In genomic region chr8:127103256-127103655, GRCm38 (mm10) we compare ENCODE assay signal across 13 mouse cellular contexts.
"Had no signal": no experiment of that assay in that cellular context is flagged by ENCODE, and none has a peak within 500 bp of the region (broad histone marks: within the 10 kb centered on the region; RNA-seq: fewer than 3 reads in every experiment).

No protein-coding gene starts in this region.

- H3K27me3 ChIP-seq: liver, embryonic 13.5 days; lung, embryonic 15.5 days had no signal

- H3K9me3 ChIP-seq: liver, embryonic 13.5 days; lung, embryonic 15.5 days had no signal

- DNase-seq: kidney, adult 2 months; kidney, postnatal 25 days; layer of hippocampus, postnatal 36 days; liver, embryonic 13.5 days; lung, postnatal 14 days; midbrain, embryonic 14.5 days; thymus, adult 18-20 months; thymus, postnatal 36 days had no signal

- H3K36me3 ChIP-seq: liver, embryonic 13.5 days; lung, embryonic 15.5 days had no signal

- H3K4me3 ChIP-seq: left cerebral cortex, adult 2 months; liver, embryonic 13.5 days; lung, embryonic 15.5 days had no signal

- ATAC-seq: intestine, postnatal 0 days had no signal

- H3K27ac ChIP-seq: kidney, postnatal 0 days; left cerebral cortex, adult 2 months; liver, embryonic 13.5 days; lung, embryonic 15.5 days had no signal

- H3K9ac ChIP-seq: liver, embryonic 13.5 days; lung, embryonic 15.5 days had no signal

- H3K4me2 ChIP-seq: liver, embryonic 13.5 days; lung, embryonic 15.5 days; midbrain, embryonic 11.5 days had no signal
